Mouse (Mus musculus): ENCODE measurements around the gene Chn1. TPM values are rescaled to one million over a fixed set of nuclear protein-coding genes. Genes with fewer than 3 reads are reported as not detected.

Chn1 gene
- polyA plus RNA-seq, 1 experiment from 2014 or later: 86.7 TPM

- Histone ChIP-seq H3K9ac (ENCODE audit: low read length) (no peak overlapping the region), H3K27me3 (ENCODE audit: control insufficient read depth, insufficient read depth, low read length) (no peaks in the 10 kb centered on the region), H3K4me1 (ENCODE audit: control insufficient read depth, insufficient read depth, low read length) (peaks cover 4% of the 10 kb centered on the region; the same call in 1 of the 2 replicates), H3K27ac (ENCODE audit: low read depth, low read length) (no peak overlapping the region), H3K9me3 (ENCODE audit: control insufficient read depth, low read length) (no peaks in the 10 kb centered on the region), H3K36me3 (ENCODE audit: control insufficient read depth, insufficient read depth, low read length) (no peaks in the 10 kb centered on the region), H3K4me3 (ENCODE audit: low read depth, low read length) (no peak overlapping the region), H3K4me2 (no peak overlapping the region)
- ATAC-seq (ENCODE audit: low FRiP score) (no peak), DNase-seq (ENCODE audit: low spot score, missing footprints) (peak; percentile 51)
- 90% methylated on average over 9 of the region's 9 CpGs for WGBS
Measured at GRCm38 (mm10) chr2:73571304-73571703, 203.8 kb downstream of the Chn1 start.

- DNase-seq (ENCODE audit: low spot score, missing footprints) (peak; percentile 98), ATAC-seq (ENCODE audit: low FRiP score) (peak; percentile 46; the same call in 1 of the 2 replicates)
- Histone ChIP-seq H3K9ac (ENCODE audit: low read length) (no peak overlapping the region), H3K27me3 (ENCODE audit: control insufficient read depth, insufficient read depth, low read length) (no peaks in the 10 kb centered on the region), H3K9me3 (ENCODE audit: control insufficient read depth, low read length) (no peaks in the 10 kb centered on the region), H3K36me3 (ENCODE audit: control insufficient read depth, insufficient read depth, low read length) (no peaks in the 10 kb centered on the region), H3K4me2 (peak overlapping the region; percentile 25; the same call in 1 of the 2 replicates), H3K27ac (ENCODE audit: low read depth, low read length) (no peak overlapping the region), H3K4me3 (ENCODE audit: low read depth, low read length) (no peak overlapping the region), H3K4me1 (ENCODE audit: control insufficient read depth, insufficient read depth, low read length) (no peaks in the 10 kb centered on the region; the same call in 1 of the 2 replicates)
- WGBS: 26% methylated on average over 8 of the region's 8 CpGs
Measured at GRCm38 (mm10) chr2:73566989-73567605, 208.0 kb downstream of the Chn1 start.

GRCm38 (mm10) chr2:73566162-73566561 is 209.0 kb downstream of the Chn1 start:
- Histone ChIP-seq H3K4me3 (ENCODE audit: low read depth, low read length) (no peak overlapping the region), H3K9me3 (ENCODE audit: control insufficient read depth, low read length) (no peaks in the 10 kb centered on the region), H3K27ac (ENCODE audit: low read depth, low read length) (no peak overlapping the region), H3K9ac (ENCODE audit: low read length) (no peak overlapping the region), H3K27me3 (ENCODE audit: control insufficient read depth, insufficient read depth, low read length) (no peaks in the 10 kb centered on the region), H3K4me1 (ENCODE audit: control insufficient read depth, insufficient read depth, low read length) (peaks cover 7% of the 10 kb centered on the region; the same call in 1 of the 2 replicates), H3K36me3 (ENCODE audit: control insufficient read depth, insufficient read depth, low read length) (no peaks in the 10 kb centered on the region), H3K4me2 (no peak overlapping the region)
- DNase-seq (ENCODE audit: low spot score, missing footprints) (peak; percentile 89), ATAC-seq (ENCODE audit: low FRiP score) (peak; percentile 58; the same call in 1 of the 2 replicates)
- WGBS: 12% methylated on average over 7 of the region's 7 CpGs

- peaks cover 7% of the 10 kb centered on the region; the same call in 1 of the 2 replicates for H3K4me1 ChIP-seq (ENCODE audit: control insufficient read depth, insufficient read depth, low read length)
- no peak overlapping the region for H3K4me3 ChIP-seq (ENCODE audit: low read depth, low read length)
- no peak for ATAC-seq (ENCODE audit: low FRiP score)
- DNase-seq (ENCODE audit: low spot score, missing footprints): no peak
- H3K4me2 ChIP-seq: no peak overlapping the region
- no peak overlapping the region for H3K27ac ChIP-seq (ENCODE audit: low read depth, low read length)
- WGBS: 74% methylated on average over 7 of the region's 7 CpGs
- no peaks in the 10 kb centered on the region; the same call in 1 of the 2 replicates for H3K9me3 ChIP-seq (ENCODE audit: control insufficient read depth, low read length)
- no peaks in the 10 kb centered on the region; the same call in 1 of the 2 replicates for H3K27me3 ChIP-seq (ENCODE audit: control insufficient read depth, insufficient read depth, low read length)
- no peaks in the 10 kb centered on the region for H3K36me3 ChIP-seq (ENCODE audit: control insufficient read depth, insufficient read depth, low read length)
- H3K9ac ChIP-seq (ENCODE audit: low read length): no peak overlapping the region
Measured at GRCm38 (mm10) chr2:73563690-73564089, 211.5 kb downstream of the Chn1 start.

- Histone ChIP-seq H3K9ac (ENCODE audit: low read length) (no peak overlapping the region), H3K4me3 (ENCODE audit: low read depth, low read length) (no peak overlapping the region), H3K4me2 (no peak overlapping the region), H3K9me3 (ENCODE audit: control insufficient read depth, low read length) (no peaks in the 10 kb centered on the region; the same call in 1 of the 2 replicates), H3K4me1 (ENCODE audit: control insufficient read depth, insufficient read depth, low read length) (peaks cover 7% of the 10 kb centered on the region; the same call in 1 of the 2 replicates), H3K36me3 (ENCODE audit: control insufficient read depth, insufficient read depth, low read length) (no peaks in the 10 kb centered on the region), H3K27me3 (ENCODE audit: control insufficient read depth, insufficient read depth, low read length) (no peaks in the 10 kb centered on the region; the same call in 1 of the 2 replicates), H3K27ac (ENCODE audit: low read depth, low read length) (no peak overlapping the region)
- ATAC-seq (ENCODE audit: low FRiP score): no peak
- no peak for DNase-seq (ENCODE audit: low spot score, missing footprints)
- 92% methylated on average over 9 of the region's 9 CpGs for WGBS
Measured at GRCm38 (mm10) chr2:73562656-73563055, 212.5 kb downstream of the Chn1 start.

- Histone ChIP-seq H3K4me2 (peak overlapping the region; percentile 64), H3K4me1 (ENCODE audit: control insufficient read depth, insufficient read depth, low read length) (peaks cover 7% of the 10 kb centered on the region; the same call in 1 of the 2 replicates), H3K27me3 (ENCODE audit: control insufficient read depth, insufficient read depth, low read length) (no peaks in the 10 kb centered on the region; the same call in 1 of the 2 replicates), H3K9me3 (ENCODE audit: control insufficient read depth, low read length) (no peaks in the 10 kb centered on the region; the same call in 1 of the 2 replicates), H3K9ac (ENCODE audit: low read length) (peak overlapping the region; percentile 48), H3K36me3 (ENCODE audit: control insufficient read depth, insufficient read depth, low read length) (no peaks in the 10 kb centered on the region), H3K4me3 (ENCODE audit: low read depth, low read length) (peak overlapping the region; percentile 37), H3K27ac (ENCODE audit: low read depth, low read length) (no peak overlapping the region)
- DNase-seq (ENCODE audit: low spot score, missing footprints) (peak; percentile 95), ATAC-seq (ENCODE audit: low FRiP score) (peak; percentile 81)
- WGBS: 8% methylated on average over 8 of the region's 8 CpGs
Measured at GRCm38 (mm10) chr2:73561665-73562063, 213.5 kb downstream of the Chn1 start.

GRCm38 (mm10) chr2:73560899-73561664 is 214.1 kb downstream of the Chn1 start:
- peak overlapping the region; percentile 37 for H3K4me3 ChIP-seq (ENCODE audit: low read depth, low read length)
- H3K9ac ChIP-seq (ENCODE audit: low read length): peak overlapping the region; percentile 48
- DNase-seq (ENCODE audit: low spot score, missing footprints) (peak; percentile 92), ATAC-seq (ENCODE audit: low FRiP score) (peak; percentile 66)
- no peaks in the 10 kb centered on the region; the same call in 1 of the 2 replicates for H3K27me3 ChIP-seq (ENCODE audit: control insufficient read depth, insufficient read depth, low read length)
- H3K4me2 ChIP-seq: peak overlapping the region; percentile 64
- no peak overlapping the region for H3K27ac ChIP-seq (ENCODE audit: low read depth, low read length)
- no peaks in the 10 kb centered on the region for H3K36me3 ChIP-seq (ENCODE audit: control insufficient read depth, insufficient read depth, low read length)
- H3K9me3 ChIP-seq (ENCODE audit: control insufficient read depth, low read length): no peaks in the 10 kb centered on the region; the same call in 1 of the 2 replicates
- 1% methylated on average over 21 of the region's 23 CpGs for WGBS
- H3K4me1 ChIP-seq (ENCODE audit: control insufficient read depth, insufficient read depth, low read length): peaks cover 7% of the 10 kb centered on the region; the same call in 1 of the 2 replicates
